Mouse (Mus musculus): ENCODE results near the gene Tigd3. TPM values are rescaled to one million over a fixed set of nuclear protein-coding genes. Genes with fewer than 3 reads are reported as not detected.

Tigd3 gene
- polyA plus RNA-seq, 1 experiment from 2014 or later, result 1.4 TPM

DNA sequence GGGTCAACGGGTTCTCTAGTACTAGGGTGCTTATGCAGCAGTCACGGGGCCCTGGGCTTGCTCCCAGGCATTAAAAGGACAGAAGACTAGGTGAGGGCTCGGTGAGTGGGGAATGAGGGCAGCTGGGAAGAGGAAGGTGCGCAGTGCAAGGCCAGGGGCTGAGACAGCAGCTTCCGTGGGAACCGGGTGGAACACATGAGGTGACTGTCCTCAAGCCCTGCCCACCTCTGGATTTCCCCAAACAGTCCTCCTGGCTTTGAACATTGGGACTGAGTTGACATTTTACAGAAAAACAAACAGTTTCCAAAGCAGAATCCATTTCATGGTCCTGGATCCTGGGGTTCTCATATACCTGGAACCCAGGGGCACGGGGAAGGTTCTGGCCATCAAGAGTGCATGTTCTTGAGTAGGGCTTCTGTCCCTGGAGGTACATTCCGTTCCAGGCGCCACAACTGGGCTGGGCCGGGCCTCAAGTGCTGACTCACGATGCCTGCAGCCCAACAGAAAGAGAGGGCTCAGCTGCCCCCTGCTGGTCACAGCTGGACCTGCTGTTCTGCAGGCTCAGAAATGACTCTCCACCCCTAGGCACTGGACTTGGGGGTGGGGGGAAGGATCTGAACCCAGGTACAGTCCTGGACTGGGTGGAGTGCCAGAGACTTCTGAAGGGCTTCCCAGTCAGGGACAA lies 44.0 kb downstream of the Tigd3 start:
- DNase-seq (ENCODE audit: low spot score) (peak; percentile 93), ATAC-seq (ENCODE audit: low read depth) (peak; percentile 30)
- Histone ChIP-seq H3K4me2 (ENCODE audit: low read depth, low read length) (peak overlapping the region; percentile 26; the same call in 1 of the 2 replicates), H3K27ac (replicated peaks; ENCODE audit: low read depth, low read length) (0 out of 2 replicates have a peak overlapping the region, but pooled peaks have one; percentile 25), H3K9ac (ENCODE audit: low read depth, low read length) (peak overlapping the region; percentile 26; the same call in 1 of the 2 replicates), H3K27me3 (replicated peaks; ENCODE audit: control insufficient read depth, insufficient read depth, low read length) (no peaks in the 10 kb centered on the region), H3K4me3 (ENCODE audit: low read depth, low read length) (no peak overlapping the region), H3K9me3 (ENCODE audit: control insufficient read depth, low read length) (no peaks in the 10 kb centered on the region), H3K4me1 (ENCODE audit: control insufficient read depth, insufficient read depth, low read length) (peaks cover 38% of the 10 kb centered on the region), H3K36me3 (ENCODE audit: control insufficient read depth, insufficient read depth, low read length) (peaks cover 16% of the 10 kb centered on the region)
- WGBS, result 23% methylated on average over 11 of the region's 11 CpGs

DNA sequence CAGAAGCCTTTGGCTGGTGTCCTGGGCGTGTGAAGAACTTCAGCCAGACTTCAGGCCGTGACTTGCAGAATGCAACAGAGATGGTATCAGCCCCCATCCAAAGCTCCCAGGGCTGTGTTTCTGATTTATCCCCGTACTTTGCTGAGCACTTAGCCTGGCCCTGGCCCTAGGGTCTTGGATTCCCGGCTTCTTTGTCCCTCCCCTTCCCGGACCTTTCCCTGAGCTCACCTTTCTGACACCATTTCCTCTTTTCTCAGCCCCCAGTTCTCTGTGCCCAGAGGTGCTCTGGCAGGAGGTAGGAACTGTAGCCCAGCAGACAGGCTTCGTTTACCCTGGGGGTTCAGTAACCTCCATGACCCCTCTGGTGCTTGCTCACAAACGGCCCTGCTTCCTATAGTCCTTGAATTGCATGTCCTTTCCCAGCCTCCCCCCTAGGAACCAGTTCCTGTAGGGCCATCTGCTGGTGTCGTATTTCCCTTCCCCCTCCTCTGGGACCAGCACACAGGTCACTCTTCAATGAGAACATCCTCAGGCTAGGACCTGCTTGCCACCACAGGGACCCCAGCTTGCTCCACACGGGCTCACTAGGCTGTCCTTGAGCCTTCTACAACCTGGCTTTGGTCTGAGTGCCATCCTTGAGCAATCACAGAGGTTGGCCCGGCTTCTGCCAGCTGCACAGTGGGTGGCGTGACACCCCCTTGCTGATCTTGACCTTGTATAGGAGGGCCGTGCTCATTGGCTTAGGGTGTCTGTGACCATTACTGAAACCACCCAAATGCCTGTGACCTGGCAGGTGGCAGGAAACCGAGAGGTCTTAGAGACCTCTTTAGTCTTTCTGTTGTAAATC lies 44.9 kb downstream of the Tigd3 start:
- peaks cover 15% of the 10 kb centered on the region for H3K36me3 ChIP-seq (ENCODE audit: control insufficient read depth, insufficient read depth, low read length)
- no peaks in the 10 kb centered on the region for H3K27me3 ChIP-seq (replicated peaks; ENCODE audit: control insufficient read depth, insufficient read depth, low read length)
- H3K27ac ChIP-seq (replicated peaks; ENCODE audit: low read depth, low read length), result peak overlapping the region; percentile 96
- no peaks in the 10 kb centered on the region for H3K9me3 ChIP-seq (ENCODE audit: control insufficient read depth, low read length)
- no peak overlapping the region for H3K4me3 ChIP-seq (ENCODE audit: low read depth, low read length)
- H3K4me2 ChIP-seq (ENCODE audit: low read depth, low read length), result peak overlapping the region; percentile 57
- H3K9ac ChIP-seq (ENCODE audit: low read depth, low read length), result peak overlapping the region; percentile 47
- 26% methylated on average over 13 of the region's 13 CpGs for WGBS
- no peak for ATAC-seq (ENCODE audit: low read depth)
- peaks cover 47% of the 10 kb centered on the region for H3K4me1 ChIP-seq (ENCODE audit: control insufficient read depth, insufficient read depth, low read length)
- no peak for DNase-seq (ENCODE audit: low spot score)

DNA sequence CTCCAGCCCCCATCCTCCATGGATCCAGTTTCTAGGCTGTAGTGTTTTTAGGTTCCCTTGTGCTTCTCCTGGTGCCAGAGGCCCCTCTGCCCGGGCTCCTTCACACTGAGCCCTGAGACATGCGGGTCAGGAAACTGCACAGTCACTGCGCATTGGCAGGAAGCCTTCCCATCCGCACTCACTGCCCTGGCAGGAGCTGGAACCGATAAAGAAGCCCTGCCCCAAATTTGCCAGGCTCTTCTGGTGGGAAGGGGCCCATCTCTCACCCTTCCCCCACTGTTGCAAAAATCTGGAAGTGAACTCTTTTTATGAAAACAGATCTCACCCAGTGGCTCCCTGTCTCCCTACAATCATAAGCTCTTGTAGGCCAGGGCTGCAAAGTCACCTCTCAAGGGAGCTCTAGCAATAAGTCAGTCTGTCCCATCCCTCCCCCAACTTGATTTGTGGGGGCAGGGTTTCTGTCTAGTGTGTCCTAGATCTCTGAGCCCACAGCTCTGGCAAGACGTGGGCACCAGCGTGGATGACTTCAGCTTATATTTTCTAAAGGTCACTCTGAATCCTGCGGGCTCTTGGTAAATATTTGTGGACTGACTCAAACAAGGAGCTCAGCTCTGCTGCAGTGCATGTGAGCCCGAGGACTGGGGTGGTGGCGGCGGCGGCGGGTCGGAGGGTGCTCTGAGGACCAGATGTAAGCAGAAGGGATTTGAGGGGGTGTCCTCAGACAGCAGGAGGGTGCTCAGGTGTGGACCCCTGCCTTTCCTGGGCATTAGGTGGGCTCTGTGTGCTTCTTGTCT lies 45.7 kb downstream of the Tigd3 start:
- no peak for DNase-seq (ENCODE audit: low spot score)
- peak overlapping the region; percentile 47 for H3K9ac ChIP-seq (ENCODE audit: low read depth, low read length)

DNA sequence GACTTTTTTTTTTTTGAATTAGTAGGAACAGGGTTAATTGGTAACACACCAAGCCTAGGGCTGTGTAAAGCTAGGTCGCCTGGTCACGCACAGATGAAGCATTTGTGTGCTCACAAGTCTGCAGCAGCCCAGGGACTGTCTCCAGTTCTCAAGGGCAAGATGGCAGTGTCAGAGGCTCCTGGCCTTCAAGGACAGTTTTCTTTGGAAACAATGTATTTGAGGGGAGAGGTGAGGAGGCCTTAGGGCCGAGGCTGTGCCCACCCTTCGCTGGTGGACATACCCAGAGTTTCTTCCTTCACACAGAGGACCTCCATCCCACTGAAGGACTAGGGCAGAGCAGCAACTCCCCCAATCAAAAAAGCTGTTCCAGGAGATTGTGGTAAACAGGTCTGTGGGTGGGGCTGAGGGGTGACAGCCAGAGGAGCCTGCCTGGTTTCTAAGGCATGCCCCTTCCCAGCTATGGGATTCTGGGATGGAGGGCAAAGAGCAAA lies 46.6 kb downstream of the Tigd3 start:
- ATAC-seq (ENCODE audit: low read depth), result no peak
- Histone ChIP-seq H3K36me3 (ENCODE audit: control insufficient read depth, insufficient read depth, low read length) (peaks cover 7% of the 10 kb centered on the region), H3K9me3 (ENCODE audit: control insufficient read depth, low read length) (no peaks in the 10 kb centered on the region), H3K27ac (replicated peaks; ENCODE audit: low read depth, low read length) (peak overlapping the region; percentile 96), H3K27me3 (replicated peaks; ENCODE audit: control insufficient read depth, insufficient read depth, low read length) (no peaks in the 10 kb centered on the region), H3K4me2 (ENCODE audit: low read depth, low read length) (peak overlapping the region; percentile 57), H3K4me3 (ENCODE audit: low read depth, low read length) (0 out of 2 replicates have a peak overlapping the region, but pooled peaks have one; percentile 32), H3K9ac (ENCODE audit: low read depth, low read length) (peak overlapping the region; percentile 54), H3K4me1 (ENCODE audit: control insufficient read depth, insufficient read depth, low read length) (peaks cover 64% of the 10 kb centered on the region)
- WGBS, result 44% methylated on average over 4 of the region's 4 CpGs
- no peak for DNase-seq (ENCODE audit: low spot score)

More for the DNA sequence above, 45.7 kb downstream of the Tigd3 start:
- no peak for ATAC-seq (ENCODE audit: low read depth)
- peak overlapping the region; percentile 57 for H3K4me2 ChIP-seq (ENCODE audit: low read depth, low read length)
- H3K4me3 ChIP-seq (ENCODE audit: low read depth, low read length), result no peak overlapping the region; the same call in 1 of the 2 replicates
- peaks cover 55% of the 10 kb centered on the region for H3K4me1 ChIP-seq (ENCODE audit: control insufficient read depth, insufficient read depth, low read length)
- no peaks in the 10 kb centered on the region for H3K27me3 ChIP-seq (replicated peaks; ENCODE audit: control insufficient read depth, insufficient read depth, low read length)
- H3K27ac ChIP-seq (replicated peaks; ENCODE audit: low read depth, low read length), result peak overlapping the region; percentile 96
- 38% methylated on average over 14 of the region's 14 CpGs for WGBS
- peaks cover 15% of the 10 kb centered on the region for H3K36me3 ChIP-seq (ENCODE audit: control insufficient read depth, insufficient read depth, low read length)
- H3K9me3 ChIP-seq (ENCODE audit: control insufficient read depth, low read length), result no peaks in the 10 kb centered on the region

DNA sequence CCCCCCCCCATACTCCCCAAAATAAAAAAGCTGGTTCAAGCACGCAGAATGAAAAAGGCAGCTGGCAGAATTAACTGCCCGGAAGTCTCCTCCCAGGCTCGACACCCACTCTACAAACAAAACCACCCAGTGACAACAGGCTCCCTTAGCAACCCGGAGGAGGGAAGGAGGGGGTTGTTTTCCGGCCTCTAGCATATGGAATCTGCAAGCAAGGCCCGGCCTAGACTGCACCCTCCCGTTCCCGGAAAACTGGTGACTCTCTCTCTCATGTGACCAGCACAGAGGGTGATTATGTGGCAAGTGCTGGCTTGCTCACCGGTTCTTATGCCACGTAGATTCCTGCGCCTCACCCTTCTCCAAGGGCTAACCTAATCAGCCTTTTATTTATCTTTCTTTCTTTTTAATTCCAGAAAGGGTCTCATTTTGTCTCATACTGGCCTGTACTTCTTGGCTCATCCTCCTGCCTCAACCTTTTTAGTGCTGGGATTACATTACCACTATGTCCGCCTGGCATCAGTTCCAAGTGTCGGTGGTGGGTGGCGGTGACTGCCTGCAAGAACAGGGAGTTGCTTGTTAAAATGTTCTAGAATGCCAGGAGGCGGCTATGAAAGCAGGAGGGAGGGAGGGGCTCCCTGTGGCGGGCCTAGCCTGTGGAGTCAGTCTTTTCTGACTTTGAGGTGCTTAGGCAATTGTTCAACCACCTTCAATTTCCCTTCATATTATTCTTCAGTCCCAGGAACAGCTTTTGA lies 47.2 kb downstream of the Tigd3 start:
- Histone ChIP-seq H3K9ac (ENCODE audit: low read depth, low read length) (peak overlapping the region; percentile 54), H3K9me3 (ENCODE audit: control insufficient read depth, low read length) (no peaks in the 10 kb centered on the region), H3K4me1 (ENCODE audit: control insufficient read depth, insufficient read depth, low read length) (peaks cover 65% of the 10 kb centered on the region), H3K4me3 (ENCODE audit: low read depth, low read length) (peak overlapping the region; percentile 32), H3K27me3 (replicated peaks; ENCODE audit: control insufficient read depth, insufficient read depth, low read length) (no peaks in the 10 kb centered on the region), H3K27ac (replicated peaks; ENCODE audit: low read depth, low read length) (peak overlapping the region; percentile 96), H3K36me3 (ENCODE audit: control insufficient read depth, insufficient read depth, low read length) (peaks cover under 1% of the 10 kb centered on the region; the same call in 1 of the 2 replicates), H3K4me2 (ENCODE audit: low read depth, low read length) (peak overlapping the region; percentile 57)
- DNase-seq (ENCODE audit: low spot score), result peak; percentile 97
- WGBS, result 5% methylated on average over 16 of the region's 16 CpGs
- peak; percentile 87 for ATAC-seq (ENCODE audit: low read depth)

DNA sequence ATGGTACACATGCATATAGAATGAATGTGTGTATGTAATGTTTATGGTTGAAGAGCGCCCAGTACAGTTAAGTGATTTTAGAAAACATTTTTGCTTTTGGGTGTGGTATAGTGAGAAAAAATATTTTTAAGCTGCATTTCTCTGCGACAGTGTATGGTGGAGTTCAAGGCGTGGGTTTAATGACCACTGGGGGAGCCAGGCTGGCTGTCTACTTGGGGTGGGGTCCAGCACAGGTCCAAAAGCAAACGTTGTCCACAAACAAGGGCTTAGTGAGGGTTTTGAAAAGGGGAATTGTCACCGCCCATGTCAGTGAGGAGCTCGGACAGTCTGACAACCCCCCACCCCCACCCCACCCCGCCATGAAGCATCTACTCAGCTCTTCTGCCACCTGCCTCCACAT lies 47.8 kb downstream of the Tigd3 start:
- Histone ChIP-seq H3K9me3 (ENCODE audit: control insufficient read depth, low read length) (no peaks in the 10 kb centered on the region), H3K4me2 (ENCODE audit: low read depth, low read length) (peak overlapping the region; percentile 57), H3K9ac (ENCODE audit: low read depth, low read length) (peak overlapping the region; percentile 54), H3K4me1 (ENCODE audit: control insufficient read depth, insufficient read depth, low read length) (peaks cover 68% of the 10 kb centered on the region), H3K27ac (replicated peaks; ENCODE audit: low read depth, low read length) (peak overlapping the region; percentile 96), H3K4me3 (ENCODE audit: low read depth, low read length) (peak overlapping the region; percentile 32), H3K27me3 (replicated peaks; ENCODE audit: control insufficient read depth, insufficient read depth, low read length) (no peaks in the 10 kb centered on the region), H3K36me3 (ENCODE audit: control insufficient read depth, insufficient read depth, low read length) (no peaks in the 10 kb centered on the region)
- ATAC-seq (ENCODE audit: low read depth), result peak; percentile 31
- under 1% methylated on average over 7 of the region's 7 CpGs for WGBS
- no peak for DNase-seq (ENCODE audit: low spot score)

DNA sequence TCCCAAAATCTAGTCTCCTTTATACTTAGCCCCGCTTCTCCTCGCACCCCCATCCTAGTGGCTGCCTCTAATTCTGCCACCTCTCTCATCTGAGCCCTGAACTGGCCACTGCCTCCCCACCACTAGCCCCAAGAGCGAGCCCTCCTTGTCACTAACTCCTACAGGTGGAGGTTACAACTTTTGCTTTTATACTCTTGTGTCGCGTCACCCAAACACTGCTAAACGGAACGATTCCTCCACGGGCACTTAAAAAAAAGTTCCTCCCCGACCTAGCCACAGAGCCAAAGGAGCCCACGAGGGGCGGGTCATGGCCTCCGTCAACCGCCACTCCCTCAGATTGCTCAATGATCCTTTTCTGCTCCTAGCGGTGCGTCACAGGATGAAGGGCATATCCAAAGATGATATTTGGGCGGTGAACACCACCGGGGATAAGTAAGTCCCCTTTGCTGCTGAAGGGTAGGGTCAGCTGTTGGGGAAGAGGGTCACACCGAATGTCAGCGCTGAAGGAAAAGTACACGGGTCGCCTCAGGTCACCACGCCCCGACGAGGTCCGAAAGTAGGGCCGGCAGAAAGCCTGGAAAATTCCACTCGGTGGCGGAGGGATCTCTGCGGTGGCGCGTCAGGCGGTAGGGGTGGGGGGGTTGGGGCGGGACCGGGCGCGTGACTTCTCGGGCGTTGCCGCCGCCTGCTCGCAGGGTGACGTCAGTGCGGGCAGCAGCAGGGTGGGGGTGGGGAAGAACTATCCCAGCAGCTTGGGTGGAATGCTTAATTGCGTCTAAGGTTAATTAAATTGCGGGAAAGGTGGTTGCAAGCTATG lies 48.4 kb downstream of the Tigd3 start:
- Histone ChIP-seq H3K4me1 (ENCODE audit: control insufficient read depth, insufficient read depth, low read length) (peaks cover 68% of the 10 kb centered on the region), H3K4me3 (ENCODE audit: low read depth, low read length) (peak overlapping the region; percentile 32), H3K36me3 (ENCODE audit: control insufficient read depth, insufficient read depth, low read length) (no peaks in the 10 kb centered on the region), H3K4me2 (ENCODE audit: low read depth, low read length) (peak overlapping the region; percentile 57), H3K27me3 (replicated peaks; ENCODE audit: control insufficient read depth, insufficient read depth, low read length) (no peaks in the 10 kb centered on the region), H3K9me3 (ENCODE audit: control insufficient read depth, low read length) (no peaks in the 10 kb centered on the region), H3K27ac (replicated peaks; ENCODE audit: low read depth, low read length) (peak overlapping the region; percentile 96), H3K9ac (ENCODE audit: low read depth, low read length) (peak overlapping the region; percentile 60)
- DNase-seq (ENCODE audit: low spot score), result peak; percentile 95
- ATAC-seq (ENCODE audit: low read depth), result peak; percentile 26
- WGBS, result 5% methylated on average over 44 of the region's 45 CpGs
